Mouse (Mus musculus) heart, adult 8-10 months (tissue): ENCODE data around the gene Ddx59. TPM values are rescaled to one million over a fixed set of nuclear protein-coding genes. Genes with fewer than 3 reads are reported as not detected.

Source experiments
- DNase-seq: peaks from one replicate; pipeline ENCODE4 v3.0.0; 2022; ENCODE audit warnings: low spot score
- total RNA-seq, 4 experiments: library from RNA; stranded (reverse); gene quantifications; 2 replicates each; pipeline ENCODE4 v1.2.4; 2022

Ddx59 gene
- total RNA-seq, result 10 to 100 TPM; 12.5 to 13.7 (median 13.0) TPM

DNA sequence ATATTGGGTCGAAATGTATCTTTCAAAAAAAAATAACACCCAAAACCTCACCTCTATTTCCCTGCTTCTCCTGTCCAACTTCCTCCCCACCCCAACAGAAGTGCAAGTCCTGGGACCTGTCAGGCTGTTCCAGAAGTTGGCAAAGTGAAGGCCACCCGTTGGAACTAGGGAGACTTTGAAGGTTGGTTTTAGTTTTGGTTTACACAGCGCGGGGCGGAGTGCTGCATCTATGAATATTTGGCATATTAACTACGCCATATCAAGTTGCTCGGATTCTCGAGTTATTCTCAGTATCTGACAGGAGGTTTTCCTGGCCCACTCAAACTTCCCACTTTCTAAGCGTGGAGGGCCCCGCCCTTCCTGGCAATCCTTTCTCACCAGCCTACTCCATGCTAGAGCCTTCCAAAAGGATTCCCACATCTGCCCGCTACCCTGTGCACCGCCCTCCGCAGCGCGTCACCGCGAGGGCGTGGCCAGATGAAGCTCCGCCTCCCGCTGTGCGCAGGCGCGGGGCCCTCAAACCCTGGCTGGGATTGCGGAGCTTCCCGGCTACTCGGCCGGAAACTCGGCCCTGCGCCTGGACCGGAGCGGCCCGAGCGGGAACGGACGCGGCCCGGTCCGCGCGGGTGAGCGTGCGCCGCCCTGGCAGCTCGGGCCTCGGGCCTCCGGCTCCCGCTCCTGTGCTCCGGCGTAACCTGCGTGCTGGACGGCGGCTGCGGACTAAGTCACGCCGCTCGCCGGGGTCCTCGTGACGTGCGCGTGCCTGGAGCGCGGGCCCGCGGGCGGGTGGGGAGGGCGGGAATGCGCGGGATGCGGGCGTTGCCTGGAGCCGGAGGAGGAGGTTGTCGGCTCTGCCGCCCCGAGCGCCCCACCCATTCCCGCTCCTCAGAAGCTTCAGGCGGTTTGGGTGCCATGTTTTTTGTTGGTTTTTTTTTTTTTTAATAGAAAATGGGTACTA is at the start of gene Ddx59:
Ddx59 (plus strand) TSS at position 474 of the 958 bp plus-strand sequence.
- peak; percentile 99 for DNase-seq

GRCm38 (mm10) chr1:136365986-136366385 is 49.1 kb upstream of the Ddx59 start:
- DNase-seq, result no peak

DNA sequence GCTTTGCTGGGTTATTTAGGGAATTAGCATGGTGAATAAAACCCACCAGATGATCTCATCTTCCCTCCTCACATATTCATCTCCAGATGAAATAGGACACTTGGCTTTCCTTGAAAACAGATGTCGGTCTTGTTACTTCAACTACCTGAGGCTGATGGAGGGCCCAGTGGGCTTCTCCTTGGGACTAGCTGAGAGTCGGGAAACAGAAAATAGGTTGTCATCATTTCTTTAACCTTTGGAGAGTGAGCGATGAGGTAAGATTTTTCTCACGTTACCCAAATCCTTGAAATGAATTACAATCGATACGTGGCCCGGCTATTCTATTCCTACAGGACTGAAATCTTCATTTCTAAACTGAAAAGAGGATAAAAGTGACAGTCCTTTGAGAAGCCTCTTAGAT is 35.8 kb upstream of the Ddx59 start:
- DNase-seq, result no peak

DNA sequence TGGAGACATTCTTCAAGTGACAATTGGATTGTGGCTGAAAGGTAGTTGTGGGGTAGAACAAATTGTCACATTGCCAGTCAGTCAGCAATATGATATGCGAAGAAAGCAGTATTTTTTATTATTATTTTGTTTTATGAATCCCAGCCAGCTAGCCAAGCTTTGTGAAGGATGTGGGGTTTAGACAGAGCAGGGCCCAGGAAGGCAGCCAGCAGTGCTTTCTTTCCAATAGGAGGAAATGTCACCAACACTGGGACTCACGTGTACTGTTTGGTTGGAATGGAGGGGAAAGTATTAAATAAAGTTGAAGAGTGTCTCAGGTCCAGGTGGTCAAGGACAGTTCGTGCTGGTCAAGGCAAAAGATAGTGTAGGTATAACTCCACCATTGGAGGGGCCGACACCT is 34.9 kb upstream of the Ddx59 start:
- DNase-seq, result no peak

GRCm38 (mm10) chr1:136380606-136381005 is 34.5 kb upstream of the Ddx59 start:
- DNase-seq, result no peak

- peak; percentile 16 for DNase-seq
Measured at GRCm38 (mm10) chr1:136381169-136381568, 33.9 kb upstream of the Ddx59 start.

GRCm38 (mm10) chr1:136381583-136381982 is 33.5 kb upstream of the Ddx59 start:
- DNase-seq, result peak; percentile 35

GRCm38 (mm10) chr1:136386914-136387313 is 28.2 kb upstream of the Ddx59 start:
- DNase-seq, result no peak

DNA sequence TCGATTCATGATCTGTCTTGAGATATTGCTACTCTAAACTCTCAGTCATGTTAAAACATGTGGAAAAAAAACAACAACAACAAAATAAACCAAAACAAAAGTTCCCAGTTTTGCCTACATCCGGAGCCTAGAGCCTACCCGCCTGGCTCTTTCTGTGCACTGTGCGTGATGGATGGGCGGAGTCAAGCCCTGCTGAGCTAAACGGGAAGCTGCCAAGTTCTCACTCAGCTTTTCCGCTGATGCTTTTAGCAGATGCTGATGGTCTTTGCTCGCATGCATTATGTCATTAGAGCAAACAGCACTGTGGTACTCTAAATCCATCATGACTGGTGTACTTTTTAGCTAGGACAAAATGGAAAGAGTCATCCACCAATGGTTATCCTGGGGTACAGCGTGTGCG is 20.6 kb upstream of the Ddx59 start:
- peak; percentile 50 for DNase-seq

DNA sequence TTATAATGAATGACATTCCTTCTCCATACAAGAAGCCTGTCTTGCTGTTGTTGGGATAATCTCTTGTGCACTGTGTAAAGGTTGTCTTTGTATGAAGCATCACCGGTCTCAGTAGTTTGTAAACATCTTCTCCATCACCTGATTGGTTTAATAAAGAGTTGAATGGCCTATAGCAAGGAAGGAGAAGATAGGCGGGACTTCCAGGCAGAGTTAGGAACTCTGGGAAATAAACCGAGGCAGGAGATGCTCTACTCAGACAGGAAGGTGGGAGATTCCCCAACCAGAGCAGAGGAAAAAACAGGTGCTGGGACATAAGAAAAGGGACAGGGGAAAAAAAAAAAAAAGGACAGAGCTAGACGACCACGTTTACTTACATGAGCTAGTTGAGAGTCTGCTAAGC is 20.0 kb upstream of the Ddx59 start:
- no peak for DNase-seq

DNA sequence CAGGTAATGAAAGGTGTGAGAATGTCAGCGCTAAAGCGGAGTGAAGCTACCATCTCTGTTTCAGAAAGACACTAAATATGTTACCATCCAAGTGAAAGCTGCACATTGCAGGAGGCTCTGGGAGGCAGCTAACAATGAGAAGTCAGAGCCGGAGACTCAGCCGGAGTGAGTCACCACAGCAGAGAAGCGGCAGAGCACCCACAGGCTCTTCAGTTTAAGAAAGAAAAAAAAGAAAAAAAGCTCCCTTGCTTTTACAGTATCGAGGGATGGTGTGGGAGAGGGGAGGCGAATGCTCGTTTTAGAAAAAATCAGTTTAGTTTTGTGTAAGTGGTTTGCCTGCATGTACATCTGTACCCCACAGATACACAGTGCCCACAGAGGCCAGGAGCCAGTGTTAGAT is 13.8 kb upstream of the Ddx59 start:
- no peak for DNase-seq

DNA sequence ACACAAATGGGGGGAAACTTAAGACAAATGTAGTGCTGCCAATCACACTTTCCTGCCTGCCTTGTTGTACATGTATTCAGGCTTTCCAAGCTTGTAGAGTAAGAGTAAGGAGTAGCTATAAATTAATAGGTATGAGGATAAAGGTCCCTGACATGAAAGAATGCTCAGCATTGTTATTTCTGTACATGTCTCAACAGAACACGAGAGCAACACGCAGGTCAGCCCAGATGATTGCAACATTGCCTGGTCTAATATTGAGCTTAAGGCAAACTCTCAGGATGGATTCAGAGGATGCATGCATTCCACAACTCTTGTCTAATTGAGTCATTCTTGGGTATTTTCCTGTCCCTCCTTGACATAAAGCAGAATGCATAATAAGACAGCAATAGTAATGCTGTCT is 5.4 kb upstream of the Ddx59 start:
- no peak for DNase-seq

DNA sequence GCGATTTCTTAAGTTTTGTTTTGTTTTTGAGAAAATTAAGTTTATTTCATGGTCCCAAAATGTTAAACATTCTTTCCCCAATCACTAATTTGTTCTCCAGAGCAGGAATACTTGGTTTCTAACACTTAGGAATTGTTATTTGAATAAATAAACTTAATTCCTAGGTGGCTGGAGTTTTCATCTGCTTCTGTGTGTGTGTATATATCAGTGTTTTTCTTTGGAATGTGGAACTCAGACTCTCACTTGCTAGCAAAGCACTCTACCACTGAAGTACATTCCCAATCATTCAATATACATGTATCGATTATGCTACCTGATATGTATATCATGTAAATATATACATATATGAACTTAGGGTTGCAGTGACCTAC is 670 bp downstream of the Ddx59 start:
- no peak for DNase-seq

DNA sequence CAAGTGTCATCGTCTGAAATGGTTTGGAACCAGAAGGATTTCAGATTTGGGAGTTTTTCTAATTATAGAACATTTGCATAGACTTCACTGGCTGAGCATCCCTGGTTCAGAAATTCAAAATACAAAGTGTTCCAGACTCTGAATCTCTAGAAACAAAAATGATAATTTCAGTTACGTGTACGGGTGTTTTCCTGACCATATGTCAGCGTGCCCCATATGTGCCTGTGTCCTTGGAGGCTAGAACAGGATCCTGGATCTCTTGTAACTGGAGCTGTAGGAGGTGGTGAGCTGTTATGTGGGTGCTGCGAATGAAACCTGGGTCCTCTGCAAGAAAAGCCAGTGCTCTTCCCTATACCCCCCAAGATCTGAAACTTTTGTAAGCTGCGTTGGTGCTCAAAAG is 3.3 kb downstream of the Ddx59 start:
- DNase-seq, result no peak

- no peak for DNase-seq
Measured at GRCm38 (mm10) chr1:136427166-136427969, 12.3 kb downstream of the Ddx59 start.

DNA sequence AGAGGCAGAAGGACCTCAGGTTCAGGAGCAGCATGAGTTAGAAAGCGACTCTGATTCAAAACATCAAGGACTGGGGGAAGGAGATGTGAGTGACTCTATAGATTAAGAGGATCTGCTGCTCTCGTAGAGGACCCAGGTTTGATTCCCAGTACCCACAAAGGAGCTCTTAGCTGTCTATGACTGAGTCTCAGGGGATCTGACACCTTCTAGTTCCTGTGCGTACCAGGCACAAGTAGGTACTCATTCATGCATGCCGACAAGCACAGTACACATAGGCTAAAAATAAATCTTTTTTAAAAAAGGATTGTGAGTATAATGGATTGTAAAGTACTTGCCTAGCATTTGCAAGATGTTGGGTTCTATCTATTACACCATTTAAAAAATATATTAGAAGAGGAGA is 13.9 kb downstream of the Ddx59 start:
- no peak for DNase-seq

GRCm38 (mm10) chr1:136430126-136430818 is 15.2 kb downstream of the Ddx59 start:
- DNase-seq, result no peak

DNA sequence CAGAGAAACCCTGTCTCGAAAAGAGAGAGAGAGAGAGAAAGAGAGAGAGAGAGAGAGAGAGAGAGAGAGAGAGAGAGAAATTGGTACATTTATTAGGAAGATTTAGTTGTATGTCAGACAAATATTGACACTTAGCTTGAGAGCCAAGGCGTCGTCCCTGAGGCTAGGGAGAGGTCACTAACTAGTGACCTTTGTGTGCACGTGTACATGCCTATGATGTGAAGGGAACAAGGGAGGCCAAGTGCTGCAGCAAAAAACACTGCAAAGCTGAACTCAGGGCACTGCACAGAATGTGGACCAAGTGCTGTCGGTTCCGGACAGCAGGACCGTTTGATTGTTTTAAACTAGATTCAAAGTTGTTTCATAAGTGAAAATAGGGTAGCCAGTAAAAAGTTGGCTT is 25.7 kb downstream of the Ddx59 start:
- no peak for DNase-seq

DNA sequence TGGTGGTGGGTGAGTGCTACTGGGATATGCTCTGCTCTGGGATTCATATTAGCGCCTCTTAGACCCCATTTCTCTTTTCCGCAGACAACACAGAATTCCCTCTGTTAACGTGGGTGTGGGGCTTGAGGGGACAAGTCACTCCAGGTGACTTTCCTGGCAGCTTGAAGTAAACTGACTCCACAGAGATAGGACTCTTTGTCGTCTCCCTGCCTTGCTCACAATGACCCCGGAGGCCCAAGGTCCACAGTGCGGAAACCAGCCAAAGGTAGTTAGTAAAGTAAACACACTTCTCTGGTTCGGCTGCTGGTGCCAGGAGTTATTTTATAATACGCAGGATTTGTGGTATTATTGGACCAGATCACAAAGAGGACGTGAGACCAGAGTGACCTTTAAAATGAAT is 27.7 kb downstream of the Ddx59 start:
- no peak for DNase-seq

DNA sequence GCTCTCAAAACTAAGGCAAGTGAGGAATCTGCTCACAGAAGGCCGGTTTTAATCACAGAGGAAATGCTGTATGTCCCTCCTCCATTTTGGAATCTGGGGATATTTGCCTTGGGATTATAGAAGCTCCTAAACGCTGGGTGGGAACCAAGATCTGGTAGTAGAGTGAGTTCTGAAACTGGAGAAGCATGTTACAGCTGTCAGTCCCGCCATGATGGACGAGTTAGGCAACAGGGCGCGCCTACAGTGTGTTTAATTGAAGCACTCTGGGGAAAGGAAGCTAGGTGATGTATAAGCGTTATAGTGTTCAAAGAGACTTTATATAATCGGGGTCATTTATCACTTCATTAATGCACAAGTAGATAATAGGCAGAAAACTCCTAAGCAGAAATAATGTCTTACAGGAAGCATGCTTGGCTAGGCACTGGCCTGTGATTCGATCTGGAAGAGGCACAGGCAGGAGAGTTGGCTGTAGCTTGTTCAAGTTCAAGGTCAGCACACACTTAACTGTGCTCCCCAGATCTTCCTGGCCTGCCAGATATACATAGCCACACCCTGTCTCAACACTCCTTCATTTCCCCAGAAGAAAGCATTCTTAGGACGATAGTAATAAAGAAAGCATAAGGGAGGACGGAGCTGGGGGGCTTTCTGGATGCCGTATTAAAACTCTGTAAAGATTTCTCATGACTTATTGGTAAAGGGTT is 29.6 kb downstream of the Ddx59 start:
- no peak for DNase-seq

- no peak for DNase-seq
Measured at GRCm38 (mm10) chr1:136446933-136447332, 31.9 kb downstream of the Ddx59 start.

DNA sequence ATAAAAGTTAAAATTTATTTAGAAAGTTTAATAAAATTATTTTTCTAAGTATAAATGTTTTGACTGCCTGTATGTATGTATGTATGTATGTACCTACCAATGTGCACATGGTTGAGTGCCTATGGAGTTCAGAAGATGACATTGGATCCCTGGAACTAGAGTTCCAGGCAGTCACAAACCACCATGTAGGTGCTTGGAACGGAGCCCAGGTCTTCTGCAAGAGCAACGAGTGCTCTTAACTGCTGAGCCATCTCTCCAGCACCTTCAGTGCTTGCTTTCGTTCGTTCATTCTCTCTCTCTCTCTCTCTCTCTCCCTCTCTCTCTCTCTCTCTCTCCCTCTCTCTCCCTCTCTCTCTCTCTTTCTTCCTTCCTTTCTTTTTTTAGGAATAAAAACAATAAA is 32.3 kb downstream of the Ddx59 start:
- no peak for DNase-seq
